Mouse (Mus musculus): ENCODE data around the gene Ldhc. TPM values are rescaled to one million over a fixed set of nuclear protein-coding genes. Genes with fewer than 3 reads are reported as not detected.
A peak's percentile ranks its signal among the peaks of the same experiment; 100 is the strongest.
"Not testable (repeated sequence)": the region's sequence is repeated elsewhere in the genome, so short reads cannot be mapped to it uniquely, and the experiment has no call there.

Gene Ldhc
- polyA plus RNA-seq, 1 experiment from 2014 or later = 0.19 TPM

DNA sequence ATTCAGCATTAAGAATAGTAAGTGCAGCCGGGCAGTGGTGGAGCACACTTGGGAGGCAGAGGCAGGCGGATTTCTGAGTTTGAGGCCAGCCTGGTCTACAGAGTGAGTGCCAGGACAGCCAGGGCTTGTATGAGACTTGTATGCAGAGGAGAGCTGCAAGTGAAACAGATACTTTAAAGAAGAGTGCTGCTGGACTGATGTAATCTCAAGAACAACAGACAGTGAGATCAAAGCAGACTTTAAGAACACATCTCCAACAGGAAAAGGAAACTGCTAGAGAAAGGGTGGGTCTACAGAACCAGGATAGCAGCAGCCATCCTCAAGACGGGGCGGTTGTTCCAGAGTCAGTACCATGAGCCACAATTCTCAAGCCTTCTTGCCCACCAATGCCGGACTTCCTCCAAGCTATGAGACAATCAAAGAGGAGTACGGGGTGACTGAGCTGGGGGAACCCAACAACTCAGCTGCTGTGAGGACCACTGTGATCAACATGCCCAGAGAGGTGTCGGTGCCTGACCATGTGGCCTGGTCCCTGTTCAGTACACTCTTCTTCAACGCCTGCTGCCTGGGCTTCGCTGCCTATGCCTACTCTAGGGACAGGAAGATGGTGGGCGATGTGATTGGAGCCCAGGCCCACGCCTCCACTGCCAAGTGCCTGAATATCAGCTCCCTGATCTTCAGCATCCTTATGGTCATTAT, 28.7 kb upstream of the Ldhc start:
- not testable (repeated sequence) for H3K4me2 ChIP-seq (ENCODE audit: low read depth, low read length); H3K9ac ChIP-seq (replicated peaks; ENCODE audit: low read depth, low read length); H3K4me3 ChIP-seq (ENCODE audit: low read depth, low read length); H3K4me1 ChIP-seq (ENCODE audit: control insufficient read depth, insufficient read depth, low read length); H3K27me3 ChIP-seq (ENCODE audit: control insufficient read depth, insufficient read depth, low read length); H3K27ac ChIP-seq (ENCODE audit: low read depth, low read length); ATAC-seq (ENCODE audit: low read depth); H3K9me3 ChIP-seq (ENCODE audit: control insufficient read depth, low read length); H3K36me3 ChIP-seq (ENCODE audit: control insufficient read depth, insufficient read depth, low read length)
- WGBS = 95% methylated on average over 11 of the region's 11 CpGs

DNA sequence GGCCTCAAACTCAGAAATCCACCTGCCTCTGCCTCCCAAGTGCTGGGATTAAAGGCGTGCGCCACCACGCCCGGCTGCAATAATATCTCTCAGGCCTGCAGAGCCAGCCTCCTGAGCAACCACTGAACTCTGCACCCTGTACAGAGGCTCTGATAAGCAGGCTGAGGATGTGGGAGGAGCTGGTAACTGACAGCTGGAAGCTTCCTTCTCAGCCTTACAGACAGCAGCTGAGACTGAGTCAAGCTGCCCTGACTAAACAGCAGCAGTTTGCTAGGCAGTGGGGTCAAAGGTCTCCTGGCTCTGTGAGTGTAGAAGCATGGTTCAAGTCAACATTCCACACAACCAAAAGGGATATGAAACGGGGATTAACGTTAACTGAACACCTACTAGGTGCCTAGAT, 27.7 kb upstream of the Ldhc start:
- Histone ChIP-seq H3K27ac (ENCODE audit: low read depth, low read length) (no peak overlapping the region), H3K4me2 (ENCODE audit: low read depth, low read length) (no peak overlapping the region), H3K27me3 (ENCODE audit: control insufficient read depth, insufficient read depth, low read length) (no peaks in the 10 kb centered on the region), H3K36me3 (ENCODE audit: control insufficient read depth, insufficient read depth, low read length) (no peaks in the 10 kb centered on the region), H3K9me3 (ENCODE audit: control insufficient read depth, low read length) (no peaks in the 10 kb centered on the region), H3K4me1 (ENCODE audit: control insufficient read depth, insufficient read depth, low read length) (0 out of 2 replicates have a peak, but pooled peaks cover 2% of the 10 kb centered on the region), H3K9ac (replicated peaks; ENCODE audit: low read depth, low read length) (no peak overlapping the region), H3K4me3 (ENCODE audit: low read depth, low read length) (no peak overlapping the region)
- WGBS = 80% methylated on average over 6 of the region's 6 CpGs
- no peak for ATAC-seq (ENCODE audit: low read depth)

- Histone ChIP-seq H3K27me3 (ENCODE audit: control insufficient read depth, insufficient read depth, low read length) (no peaks in the 10 kb centered on the region), H3K4me2 (ENCODE audit: low read depth, low read length) (no peak overlapping the region), H3K4me3 (ENCODE audit: low read depth, low read length) (no peak overlapping the region), H3K9ac (replicated peaks; ENCODE audit: low read depth, low read length) (no peak overlapping the region), H3K9me3 (ENCODE audit: control insufficient read depth, low read length) (no peaks in the 10 kb centered on the region), H3K36me3 (ENCODE audit: control insufficient read depth, insufficient read depth, low read length) (no peaks in the 10 kb centered on the region), H3K4me1 (ENCODE audit: control insufficient read depth, insufficient read depth, low read length) (0 out of 2 replicates have a peak, but pooled peaks cover 4% of the 10 kb centered on the region), H3K27ac (ENCODE audit: low read depth, low read length) (no peak overlapping the region)
- WGBS = 93% methylated on average over 7 of the region's 7 CpGs
- ATAC-seq (ENCODE audit: low read depth) = no peak
Observed at GRCm38 (mm10) chr7:46833670-46834255, 27.2 kb upstream of the Ldhc start.

GRCm38 (mm10) chr7:46834994-46835610, 25.9 kb upstream of the Ldhc start:
- Histone ChIP-seq H3K4me3 (ENCODE audit: low read depth, low read length) (no peak overlapping the region), H3K9me3 (ENCODE audit: control insufficient read depth, low read length) (no peaks in the 10 kb centered on the region), H3K9ac (replicated peaks; ENCODE audit: low read depth, low read length) (no peak overlapping the region), H3K36me3 (ENCODE audit: control insufficient read depth, insufficient read depth, low read length) (no peaks in the 10 kb centered on the region), H3K4me2 (ENCODE audit: low read depth, low read length) (no peak overlapping the region), H3K27ac (ENCODE audit: low read depth, low read length) (no peak overlapping the region), H3K4me1 (ENCODE audit: control insufficient read depth, insufficient read depth, low read length) (0 out of 2 replicates have a peak, but pooled peaks cover 4% of the 10 kb centered on the region), H3K27me3 (ENCODE audit: control insufficient read depth, insufficient read depth, low read length) (no peaks in the 10 kb centered on the region)
- no peak for ATAC-seq (ENCODE audit: low read depth)
- WGBS = 31% methylated on average over 13 of the region's 14 CpGs

- WGBS = 82% methylated on average over 5 of the region's 5 CpGs
- Histone ChIP-seq H3K4me3 (ENCODE audit: low read depth, low read length) (no peak overlapping the region), H3K36me3 (ENCODE audit: control insufficient read depth, insufficient read depth, low read length) (no peaks in the 10 kb centered on the region), H3K9ac (replicated peaks; ENCODE audit: low read depth, low read length) (no peak overlapping the region), H3K9me3 (ENCODE audit: control insufficient read depth, low read length) (no peaks in the 10 kb centered on the region), H3K4me1 (ENCODE audit: control insufficient read depth, insufficient read depth, low read length) (0 out of 2 replicates have a peak, but pooled peaks cover 4% of the 10 kb centered on the region), H3K27me3 (ENCODE audit: control insufficient read depth, insufficient read depth, low read length) (no peaks in the 10 kb centered on the region), H3K27ac (ENCODE audit: low read depth, low read length) (no peak overlapping the region), H3K4me2 (ENCODE audit: low read depth, low read length) (no peak overlapping the region)
- no peak for ATAC-seq (ENCODE audit: low read depth)
Observed at GRCm38 (mm10) chr7:46836357-46836756, 24.6 kb upstream of the Ldhc start.

DNA sequence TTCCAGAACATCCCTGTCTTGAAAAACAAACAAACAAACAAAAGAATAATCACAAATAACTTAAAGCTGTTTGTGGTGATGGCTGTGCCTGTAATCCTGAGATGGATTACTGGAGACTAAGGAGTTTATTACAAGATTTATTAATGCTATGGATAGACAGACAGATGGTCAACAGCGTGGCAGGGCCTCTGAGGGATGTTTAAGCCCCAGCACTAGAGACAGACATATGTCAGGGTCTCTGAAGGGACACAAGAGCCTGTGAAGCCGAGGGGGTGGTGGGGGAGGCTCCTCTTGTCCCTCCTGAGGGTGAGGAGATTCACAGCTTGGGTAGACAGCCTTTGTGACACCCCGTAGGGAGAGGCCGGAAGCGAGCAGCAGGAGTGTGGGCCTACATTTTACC, 23.9 kb upstream of the Ldhc start:
- no peak overlapping the region for H3K4me2 ChIP-seq (ENCODE audit: low read depth, low read length)
- no peak overlapping the region for H3K4me3 ChIP-seq (ENCODE audit: low read depth, low read length)
- no peak overlapping the region for H3K9ac ChIP-seq (replicated peaks; ENCODE audit: low read depth, low read length)
- no peak for ATAC-seq (ENCODE audit: low read depth)
- H3K27ac ChIP-seq (ENCODE audit: low read depth, low read length) = no peak overlapping the region
- 25% methylated on average over 5 of the region's 5 CpGs for WGBS
- no peaks in the 10 kb centered on the region for H3K36me3 ChIP-seq (ENCODE audit: control insufficient read depth, insufficient read depth, low read length)
- no peaks in the 10 kb centered on the region for H3K9me3 ChIP-seq (ENCODE audit: control insufficient read depth, low read length)
- no peaks in the 10 kb centered on the region for H3K27me3 ChIP-seq (ENCODE audit: control insufficient read depth, insufficient read depth, low read length)
- H3K4me1 ChIP-seq (ENCODE audit: control insufficient read depth, insufficient read depth, low read length) = 0 out of 2 replicates have a peak, but pooled peaks cover 4% of the 10 kb centered on the region

DNA sequence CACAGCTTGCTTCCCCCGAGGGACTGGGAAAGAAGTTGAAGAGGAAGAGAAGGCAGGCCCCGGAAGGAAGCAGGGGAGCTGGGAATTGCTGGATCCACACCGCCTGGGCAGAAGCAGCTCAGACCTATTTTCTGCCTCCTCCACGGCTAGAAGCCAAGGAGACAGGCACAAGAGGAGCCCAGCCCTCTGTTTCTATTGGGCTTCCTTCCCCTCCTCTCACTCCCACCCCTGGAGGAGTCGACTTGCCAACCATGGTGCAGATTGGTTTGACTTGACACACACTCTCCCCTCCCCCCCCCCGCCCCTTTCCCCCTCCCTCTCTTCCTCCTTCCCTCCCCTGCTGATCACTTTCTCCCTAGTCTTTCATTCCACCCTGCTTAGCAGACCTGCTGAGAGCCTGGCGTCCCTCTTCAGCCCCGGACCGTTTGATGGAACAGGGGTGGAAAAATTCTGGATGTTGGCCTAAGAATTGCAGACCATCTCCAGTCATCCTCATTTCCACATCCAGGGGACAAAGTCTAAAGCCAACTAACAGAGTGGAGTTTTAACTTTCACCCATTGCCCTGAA, 22.8 kb upstream of the Ldhc start:
- no peaks in the 10 kb centered on the region for H3K27me3 ChIP-seq (ENCODE audit: control insufficient read depth, insufficient read depth, low read length)
- no peaks in the 10 kb centered on the region for H3K36me3 ChIP-seq (ENCODE audit: control insufficient read depth, insufficient read depth, low read length)
- no peak for ATAC-seq (ENCODE audit: low read depth)
- no peaks in the 10 kb centered on the region for H3K9me3 ChIP-seq (ENCODE audit: control insufficient read depth, low read length)
- no peak overlapping the region for H3K27ac ChIP-seq (ENCODE audit: low read depth, low read length)
- H3K9ac ChIP-seq (replicated peaks; ENCODE audit: low read depth, low read length) = no peak overlapping the region
- 0 out of 2 replicates have a peak, but pooled peaks cover 4% of the 10 kb centered on the region for H3K4me1 ChIP-seq (ENCODE audit: control insufficient read depth, insufficient read depth, low read length)
- 3% methylated on average over 9 of the region's 9 CpGs for WGBS
- H3K4me2 ChIP-seq (ENCODE audit: low read depth, low read length) = no peak overlapping the region
- no peak overlapping the region for H3K4me3 ChIP-seq (ENCODE audit: low read depth, low read length)

DNA sequence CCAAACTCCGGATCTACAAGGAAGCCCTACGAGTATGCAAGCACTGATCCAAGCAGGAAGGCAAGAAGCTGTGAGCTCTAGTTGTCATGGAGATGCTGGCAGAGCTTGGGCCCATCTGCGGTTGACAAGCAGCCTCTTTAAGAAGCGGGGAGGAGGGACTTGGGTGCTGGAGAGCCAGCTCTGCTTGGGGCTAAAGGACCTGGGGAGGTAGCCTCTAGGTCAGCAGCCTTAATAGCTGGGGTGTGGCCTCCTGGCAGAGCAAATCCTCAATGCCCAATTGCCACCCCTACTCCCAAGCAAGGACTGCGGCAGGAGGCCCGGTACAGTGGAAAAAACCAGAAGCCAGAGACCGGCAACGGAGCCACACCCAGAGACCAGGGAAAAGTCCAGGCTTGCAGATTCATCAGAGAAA, 22.1 kb upstream of the Ldhc start:
- H3K9ac ChIP-seq (replicated peaks; ENCODE audit: low read depth, low read length) = no peak overlapping the region
- no peaks in the 10 kb centered on the region for H3K9me3 ChIP-seq (ENCODE audit: control insufficient read depth, low read length)
- WGBS = 7% methylated on average over 8 of the region's 8 CpGs

DNA sequence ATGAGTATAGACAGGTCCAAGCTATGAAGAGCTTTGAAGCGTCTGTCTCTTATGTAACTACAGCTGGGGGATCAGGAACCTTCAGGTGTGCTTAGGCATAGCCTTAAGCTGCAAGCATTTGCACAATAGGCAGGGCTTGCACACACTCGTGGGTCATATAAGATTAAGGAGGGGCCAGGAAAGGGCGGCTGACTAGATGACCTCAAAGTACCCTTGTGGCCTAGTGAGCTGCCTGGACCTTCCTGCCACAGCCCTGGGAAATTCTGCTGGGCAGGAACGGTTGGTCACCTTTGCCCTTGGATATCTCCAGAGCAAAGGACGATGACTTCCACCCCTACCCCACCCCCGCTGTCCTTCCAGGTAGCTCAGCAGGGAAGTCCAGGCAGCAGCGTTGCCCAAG, 21.6 kb upstream of the Ldhc start:
- H3K27me3 ChIP-seq (ENCODE audit: control insufficient read depth, insufficient read depth, low read length) = no peaks in the 10 kb centered on the region
- H3K4me3 ChIP-seq (ENCODE audit: low read depth, low read length) = no peak overlapping the region
- WGBS = 46% methylated on average over 7 of the region's 7 CpGs
- no peaks in the 10 kb centered on the region for H3K36me3 ChIP-seq (ENCODE audit: control insufficient read depth, insufficient read depth, low read length)
- no peak for ATAC-seq (ENCODE audit: low read depth)
- no peak overlapping the region for H3K9ac ChIP-seq (replicated peaks; ENCODE audit: low read depth, low read length)
- H3K9me3 ChIP-seq (ENCODE audit: control insufficient read depth, low read length) = no peaks in the 10 kb centered on the region
- 0 out of 2 replicates have a peak, but pooled peaks cover 4% of the 10 kb centered on the region for H3K4me1 ChIP-seq (ENCODE audit: control insufficient read depth, insufficient read depth, low read length)
- no peak overlapping the region for H3K4me2 ChIP-seq (ENCODE audit: low read depth, low read length)
- no peak overlapping the region for H3K27ac ChIP-seq (ENCODE audit: low read depth, low read length)

More for the DNA sequence above, 22.1 kb upstream of the Ldhc start:
- Histone ChIP-seq H3K4me3 (ENCODE audit: low read depth, low read length) (no peak overlapping the region), H3K4me1 (ENCODE audit: control insufficient read depth, insufficient read depth, low read length) (0 out of 2 replicates have a peak, but pooled peaks cover 4% of the 10 kb centered on the region), H3K4me2 (ENCODE audit: low read depth, low read length) (no peak overlapping the region), H3K27me3 (ENCODE audit: control insufficient read depth, insufficient read depth, low read length) (no peaks in the 10 kb centered on the region), H3K27ac (ENCODE audit: low read depth, low read length) (no peak overlapping the region), H3K36me3 (ENCODE audit: control insufficient read depth, insufficient read depth, low read length) (no peaks in the 10 kb centered on the region)
- ATAC-seq (ENCODE audit: low read depth) = peak; percentile 58; the same call in 1 of the 2 replicates
